Mouse (Mus musculus) adrenal gland, postnatal 25 days (tissue): ENCODE measurements at regions not wholly inside any gene's neighbourhood (a gene's known extent, or its start where the extent isn't known, plus 50 kb on each side); places are given as distances from the start of the nearest gene placed in this dataset.

Experiments
- DNase-seq: peaks from one replicate; pipeline ENCODE4 v3.0.0; 2021; ENCODE audit warnings: mixed read lengths

DNA sequence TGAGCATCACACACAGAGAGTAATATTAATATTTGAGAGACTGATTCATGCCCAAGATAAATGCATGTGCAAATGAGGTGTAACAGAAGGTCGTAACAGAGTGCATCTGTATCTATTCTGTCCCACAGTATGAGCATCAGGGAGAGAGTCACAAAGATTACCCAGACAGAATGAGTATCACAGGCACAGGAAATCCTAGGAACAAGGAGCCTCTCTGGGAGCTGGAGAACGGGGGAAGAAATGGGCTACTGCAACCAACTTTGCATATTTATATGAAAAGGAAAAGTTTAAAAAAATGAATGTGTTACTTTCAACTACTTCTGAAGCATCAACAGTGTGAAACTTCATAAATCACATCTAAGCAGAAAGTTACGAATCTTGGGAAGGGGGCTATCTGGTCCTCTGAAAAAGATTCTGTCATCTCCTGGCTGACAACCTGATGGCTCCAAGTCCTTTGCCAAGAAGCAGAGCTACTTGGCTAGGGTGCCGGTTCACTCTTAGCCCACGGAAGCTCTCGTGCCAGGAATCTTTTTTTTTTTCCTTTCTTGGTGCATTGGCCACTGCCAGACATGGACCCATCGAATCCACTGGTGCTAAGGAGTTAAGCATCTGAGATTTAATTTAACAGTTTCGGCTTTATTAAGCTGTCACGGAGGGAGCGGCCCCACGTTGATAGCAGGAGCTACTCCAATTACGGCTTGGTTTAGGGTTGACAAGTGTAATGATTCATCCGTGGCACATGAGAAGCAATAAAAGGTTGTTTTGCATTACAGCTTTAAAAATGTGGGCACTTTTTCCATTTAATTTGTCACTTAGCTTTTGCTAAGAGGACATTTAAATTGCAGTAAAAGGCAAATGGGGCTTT is 277.6 kb upstream of the Smim15 start:
- DNase-seq: no peak

DNA sequence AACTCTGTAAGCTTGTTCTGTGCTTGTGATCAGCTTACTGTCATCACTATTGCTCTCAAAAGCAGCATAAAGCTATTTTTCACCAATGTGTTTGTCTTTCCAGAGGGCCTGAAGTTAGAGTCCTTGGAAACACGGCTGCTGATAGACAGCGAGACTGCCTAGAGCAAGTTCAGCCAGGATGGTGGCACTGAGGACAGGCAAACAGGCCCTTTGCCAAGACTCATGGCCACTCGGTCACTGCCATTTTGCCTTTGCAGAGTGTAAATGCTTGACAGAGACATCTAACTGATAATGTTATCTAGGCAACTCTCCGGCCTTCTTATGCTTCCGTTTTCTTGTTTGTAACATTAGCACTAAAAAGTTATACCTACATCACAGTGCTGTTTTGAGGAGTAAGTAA is 280.3 kb upstream of the Smim15 start:
- DNase-seq: no peak

DNA sequence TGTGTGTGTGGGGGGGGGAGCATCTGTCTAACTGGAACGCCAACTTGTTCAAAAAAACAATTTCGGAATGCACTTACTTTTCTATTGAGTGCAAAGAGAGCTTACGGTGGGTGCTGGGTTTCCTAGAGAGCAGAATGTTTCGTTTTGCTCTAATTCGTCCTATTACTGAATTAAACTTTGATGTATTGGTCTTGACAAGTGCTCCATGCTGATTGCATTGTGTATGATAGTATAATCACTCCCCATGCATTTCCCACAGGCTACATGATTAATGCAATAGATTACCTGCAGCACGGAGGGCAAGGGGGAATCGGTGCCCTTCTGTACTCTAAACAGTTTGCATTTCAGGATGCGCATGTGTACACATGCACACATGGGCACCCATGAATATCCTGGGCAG is 283.7 kb upstream of the Smim15 start:
- DNase-seq: no peak

DNA sequence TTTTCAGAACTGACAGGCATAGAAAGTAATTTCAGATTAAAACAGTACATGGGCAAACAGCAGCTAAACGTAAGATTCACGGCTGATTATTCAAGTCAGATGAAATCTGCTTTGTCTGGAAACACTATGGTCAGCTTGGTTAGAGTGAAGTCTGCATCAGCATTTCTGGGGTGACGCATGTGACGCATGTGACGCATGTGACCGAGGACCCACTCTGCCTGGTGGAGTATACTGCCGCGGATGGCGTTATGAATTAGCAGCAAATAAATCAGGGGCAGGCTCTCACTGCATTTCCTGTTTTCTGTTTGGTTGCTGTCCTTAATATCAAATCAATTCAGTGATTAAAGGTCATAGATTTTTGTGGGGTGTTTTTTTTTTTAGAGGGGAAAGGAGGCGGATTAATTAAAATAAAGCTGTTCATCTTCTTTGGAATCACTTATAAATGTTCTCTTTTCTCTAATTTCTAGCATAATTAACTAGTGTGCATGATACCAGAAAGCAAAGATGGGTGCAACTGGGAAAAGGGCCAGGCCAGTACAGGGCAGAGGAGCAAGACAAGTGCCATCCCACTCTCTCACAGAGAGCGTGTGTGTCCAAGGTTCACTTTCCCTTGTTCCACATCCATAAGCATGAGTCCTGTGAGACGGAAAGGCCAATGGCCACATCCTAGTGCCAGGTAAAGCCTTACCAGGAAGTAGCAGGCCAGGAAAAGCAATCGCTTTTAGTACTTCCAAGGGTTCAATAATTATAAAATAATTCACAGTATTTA is 285.7 kb upstream of the Smim15 start:
- no peak for DNase-seq

DNA sequence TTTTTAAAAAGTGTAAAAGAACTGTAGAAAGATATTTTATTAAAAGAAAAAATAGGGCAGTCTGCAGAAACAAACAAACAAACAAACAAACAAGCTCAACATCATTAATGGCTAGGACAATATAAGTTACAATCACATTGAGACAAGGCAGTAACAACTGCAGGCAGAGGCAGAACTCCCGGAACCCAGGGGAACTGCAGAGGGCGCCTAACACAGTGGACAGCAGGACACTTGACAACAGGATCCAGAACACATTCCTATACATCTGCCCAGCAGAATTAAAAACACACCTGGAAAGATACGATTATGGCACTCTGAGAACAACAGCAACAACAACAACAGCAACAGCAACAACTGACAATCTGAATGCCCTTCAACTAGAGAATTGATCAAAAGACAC is 291.5 kb upstream of the Smim15 start:
- DNase-seq: peak; percentile 15

DNA sequence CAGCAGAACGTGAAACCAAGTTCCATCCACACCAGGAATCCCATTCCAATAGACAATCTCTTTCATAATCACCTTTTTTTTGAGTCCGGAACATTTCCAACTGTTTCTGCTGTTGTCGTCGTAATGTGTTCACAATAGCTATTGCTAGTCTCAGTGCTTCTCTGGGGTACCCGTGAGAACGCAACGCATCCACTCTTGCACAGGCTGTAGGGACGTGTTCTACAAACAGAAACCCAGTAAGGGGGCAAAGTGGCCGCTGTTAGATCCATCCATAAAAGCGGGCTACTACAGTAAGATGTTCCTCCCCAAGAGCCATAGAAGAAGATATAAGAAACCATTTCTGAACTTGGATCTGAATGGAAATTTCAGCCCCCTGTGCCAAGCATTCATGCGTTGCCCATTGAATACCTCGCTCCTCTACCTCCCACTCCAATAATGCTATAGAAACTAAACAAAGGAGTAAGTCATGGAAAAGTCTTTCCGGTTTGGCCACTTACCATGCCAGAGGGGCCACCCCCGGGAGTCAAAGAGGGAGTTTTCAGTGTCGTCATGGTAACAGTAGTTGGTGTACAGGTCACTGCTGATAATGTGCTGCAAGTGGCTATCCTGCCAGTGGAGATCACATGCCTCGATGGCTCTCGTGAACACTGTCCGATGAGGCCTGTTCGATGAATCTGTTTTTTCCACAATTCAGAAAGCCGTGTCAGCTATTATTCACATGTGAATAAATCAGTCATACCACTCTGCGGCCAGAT is 300.6 kb upstream of the Smim15 start:
- no peak for DNase-seq

DNA sequence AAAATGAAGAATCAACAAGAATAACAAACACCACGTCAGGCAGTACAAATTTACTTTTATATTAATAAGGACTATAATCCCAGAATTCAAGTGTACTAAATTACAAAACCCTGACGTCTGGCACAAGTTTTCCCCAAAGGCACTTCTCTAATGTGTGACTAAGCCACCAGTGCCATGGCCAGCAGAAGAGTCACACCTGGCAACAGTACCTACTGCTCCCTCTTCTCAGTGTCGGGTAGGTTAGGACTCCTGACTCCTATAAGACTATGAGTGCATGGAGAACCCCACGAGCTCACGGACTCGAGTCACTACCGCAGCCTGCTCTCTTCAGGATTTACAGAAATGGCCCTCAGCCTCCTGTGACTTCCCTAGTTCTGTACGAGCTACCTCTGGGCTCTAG is 307.7 kb upstream of the Smim15 start:
- peak; percentile 14 for DNase-seq

DNA sequence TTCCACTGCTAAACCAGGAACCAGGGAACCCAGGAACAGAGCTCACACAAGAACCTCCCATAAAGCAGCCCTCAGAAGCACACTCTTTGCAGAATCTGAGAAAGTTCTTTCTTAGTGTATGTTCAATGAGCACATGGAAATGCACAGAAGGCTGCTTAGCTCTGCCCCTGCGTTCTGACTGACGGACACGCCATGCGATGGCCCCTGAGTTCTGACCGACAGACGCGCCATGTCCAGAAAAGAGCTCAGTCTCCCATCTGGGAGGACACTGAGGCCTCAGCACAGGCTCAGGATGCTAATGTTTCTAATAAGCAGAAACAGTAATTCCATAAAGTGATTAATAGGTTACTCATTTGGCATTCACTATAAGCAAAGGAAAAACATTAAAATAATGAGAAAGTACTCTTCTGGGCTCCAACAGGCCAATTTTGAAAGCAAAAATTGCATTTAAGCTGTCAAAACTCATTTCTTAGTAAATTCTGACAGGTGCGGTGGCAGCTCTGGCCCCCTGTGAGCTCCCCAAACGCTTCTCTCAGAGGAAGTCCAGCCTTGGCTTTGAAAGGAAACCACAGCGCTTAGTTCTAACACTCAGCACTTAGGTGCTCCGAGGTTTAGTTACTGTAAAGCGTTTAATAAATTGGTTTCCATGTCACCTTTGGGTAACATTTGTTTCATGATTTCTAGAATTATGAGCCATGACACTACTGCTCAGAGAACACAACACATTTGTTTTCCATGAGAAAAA is 309.9 kb upstream of the Smim15 start:
- no peak for DNase-seq

DNA sequence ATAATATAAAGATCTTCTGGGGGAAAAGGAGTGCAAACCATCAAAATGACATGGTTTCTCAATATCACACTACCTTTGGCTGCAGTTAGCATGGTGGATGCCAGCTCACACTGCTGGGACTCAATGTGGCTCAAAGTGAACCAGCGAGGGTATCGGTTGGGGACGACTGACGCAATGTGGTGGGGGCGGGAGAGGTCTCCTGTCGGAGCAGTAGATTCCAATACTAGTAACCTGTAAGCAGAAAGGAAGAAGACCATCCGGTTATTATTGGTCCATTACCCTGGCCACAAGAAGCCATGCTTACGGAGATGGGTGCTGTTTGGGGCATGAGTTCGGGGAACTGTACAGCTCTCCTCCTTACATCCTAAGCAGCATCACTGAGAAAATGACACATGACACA is 313.3 kb upstream of the Smim15 start:
- DNase-seq: no peak

DNA sequence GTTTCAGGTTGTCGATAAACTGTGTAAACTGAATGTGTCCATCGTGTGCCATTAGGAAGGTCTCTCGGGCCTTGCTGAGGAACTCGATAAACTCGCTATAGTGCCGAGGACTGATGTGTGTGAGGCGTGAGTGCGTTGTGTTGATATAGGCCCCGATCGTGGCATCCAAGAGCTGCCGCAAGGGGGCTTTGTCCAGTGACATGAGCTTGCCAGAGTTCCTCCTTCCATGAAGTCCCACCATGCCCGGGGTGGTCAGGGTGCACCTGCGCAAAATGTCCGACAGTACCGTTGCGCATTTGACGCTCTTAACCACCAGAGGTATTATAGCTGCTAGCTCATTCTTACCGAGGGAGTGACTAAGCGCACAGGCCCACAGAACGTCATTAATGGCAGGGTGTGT is 317.8 kb upstream of the Smim15 start:
- no peak for DNase-seq

DNA sequence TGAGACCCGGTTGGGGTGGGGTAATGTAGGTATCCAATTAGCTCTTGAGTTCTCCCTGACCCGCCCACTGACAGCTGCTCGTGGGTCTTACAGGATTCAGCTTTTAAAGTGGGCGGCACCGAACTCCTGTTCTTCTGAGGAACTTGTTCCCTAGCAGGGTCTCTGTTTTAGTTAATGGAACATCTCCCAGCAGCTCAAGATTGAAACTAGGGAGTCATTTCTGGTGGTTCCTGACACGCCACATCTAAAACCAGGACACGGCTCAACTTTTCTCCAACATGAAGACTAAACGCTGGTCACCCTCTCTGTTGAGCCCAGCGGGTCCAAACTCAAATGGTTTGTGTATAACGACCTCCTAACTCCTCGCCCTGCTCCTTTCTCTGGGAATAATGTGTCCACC is 322.3 kb upstream of the Smim15 start:
- DNase-seq: no peak

DNA sequence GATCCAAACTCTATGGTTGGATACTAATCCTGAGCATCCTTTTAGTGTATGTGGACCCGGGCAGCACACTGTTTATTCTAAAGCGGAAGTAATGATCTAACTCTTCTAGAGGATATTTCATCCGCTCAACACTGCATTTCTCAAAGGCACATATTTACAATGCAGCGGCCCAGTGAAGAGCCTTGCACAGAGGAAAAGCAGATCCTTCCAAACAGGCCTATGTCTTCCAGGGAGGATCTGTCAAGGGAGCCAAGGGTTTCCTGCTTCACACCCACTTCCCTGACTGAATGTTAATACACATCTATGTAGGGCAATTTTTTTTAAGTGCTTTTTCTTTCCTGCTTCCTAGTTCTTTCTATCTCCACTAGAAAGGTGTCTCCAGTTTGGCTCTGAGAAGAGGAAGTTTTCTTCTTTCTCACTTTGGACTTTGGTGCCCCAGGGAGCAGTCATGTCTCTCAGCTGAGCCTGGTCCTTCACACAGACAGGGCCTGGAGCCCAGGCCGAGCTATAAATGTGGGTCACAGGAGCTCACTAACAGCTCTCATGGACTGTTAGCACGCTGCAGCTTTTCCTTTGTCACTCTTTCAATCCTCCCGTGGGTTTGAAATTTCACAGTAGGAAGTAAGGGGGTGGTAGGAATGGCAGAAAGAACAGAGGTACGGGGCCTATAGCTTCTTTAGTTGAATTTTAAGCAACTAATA is 323.2 kb upstream of the Smim15 start:
- DNase-seq: no peak

DNA sequence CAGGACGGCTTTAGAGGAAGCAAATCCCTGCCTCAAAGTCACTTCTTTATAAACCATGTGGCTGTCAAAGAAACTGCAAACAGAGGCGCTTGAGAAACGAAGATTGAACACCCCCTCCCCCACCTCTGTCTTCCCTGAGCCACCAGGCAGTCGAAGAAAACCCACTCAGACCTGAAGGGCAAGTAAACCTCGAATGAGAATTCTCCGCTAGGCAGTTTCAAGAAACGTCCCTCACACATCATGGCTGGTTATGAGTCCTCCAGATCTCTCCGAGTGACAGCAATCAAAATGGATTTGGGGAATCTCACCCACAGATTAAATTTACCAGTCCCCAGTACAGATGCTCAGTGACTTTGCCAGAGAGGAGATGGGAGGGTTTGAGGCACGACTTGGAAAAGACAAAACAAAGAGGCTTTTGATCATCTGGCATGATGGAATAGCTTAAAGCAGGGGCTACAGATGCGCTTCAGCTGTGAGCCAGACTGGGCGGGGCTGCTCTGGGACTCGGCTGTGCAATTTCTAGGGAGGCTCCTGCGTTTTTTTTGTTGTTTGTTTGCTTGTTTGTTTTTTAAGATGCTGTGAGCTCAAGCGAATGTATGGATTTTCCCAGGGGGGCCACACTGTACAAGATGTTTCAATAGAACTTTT is 325.1 kb upstream of the Smim15 start:
- no peak for DNase-seq

DNA sequence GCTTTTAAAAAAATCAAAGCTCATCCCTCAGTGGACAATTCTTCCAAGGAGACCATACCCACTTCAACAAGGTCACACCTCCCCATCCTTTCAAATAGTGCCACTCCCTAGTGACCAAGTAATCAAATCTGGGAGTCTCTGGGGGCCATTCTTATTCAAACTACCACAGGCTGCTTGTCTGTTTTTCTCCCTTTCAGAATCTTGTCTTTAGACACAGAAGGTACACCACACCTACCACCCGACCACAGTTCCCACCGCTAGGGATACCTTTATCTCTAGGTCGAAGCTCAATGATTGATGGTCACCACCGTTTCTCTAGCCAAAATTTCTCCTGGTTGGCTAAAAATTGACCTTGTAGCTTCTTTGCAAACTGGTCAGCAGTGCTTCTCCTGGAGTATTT is 328.6 kb upstream of the Smim15 start:
- no peak for DNase-seq

DNA sequence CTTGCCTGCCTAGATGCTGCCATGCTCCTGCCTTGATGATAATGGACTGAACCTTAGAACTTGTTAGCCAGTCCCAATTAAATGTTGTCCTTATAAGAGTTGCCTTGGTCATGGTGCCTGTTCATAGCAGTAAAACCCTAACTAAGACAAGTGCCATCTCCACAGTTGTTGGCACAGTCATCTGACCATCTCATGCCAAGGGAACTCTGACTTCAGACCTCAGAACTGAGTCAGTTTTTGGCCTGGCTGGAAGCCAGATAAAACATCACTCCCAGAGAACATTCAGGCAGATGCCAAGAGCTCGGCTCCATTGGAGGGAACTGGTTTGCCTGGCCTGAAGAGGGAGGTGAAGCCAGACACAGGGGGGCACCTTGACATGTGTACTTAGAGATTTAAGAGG is 330.2 kb upstream of the Smim15 start:
- peak; percentile 71 for DNase-seq

DNA sequence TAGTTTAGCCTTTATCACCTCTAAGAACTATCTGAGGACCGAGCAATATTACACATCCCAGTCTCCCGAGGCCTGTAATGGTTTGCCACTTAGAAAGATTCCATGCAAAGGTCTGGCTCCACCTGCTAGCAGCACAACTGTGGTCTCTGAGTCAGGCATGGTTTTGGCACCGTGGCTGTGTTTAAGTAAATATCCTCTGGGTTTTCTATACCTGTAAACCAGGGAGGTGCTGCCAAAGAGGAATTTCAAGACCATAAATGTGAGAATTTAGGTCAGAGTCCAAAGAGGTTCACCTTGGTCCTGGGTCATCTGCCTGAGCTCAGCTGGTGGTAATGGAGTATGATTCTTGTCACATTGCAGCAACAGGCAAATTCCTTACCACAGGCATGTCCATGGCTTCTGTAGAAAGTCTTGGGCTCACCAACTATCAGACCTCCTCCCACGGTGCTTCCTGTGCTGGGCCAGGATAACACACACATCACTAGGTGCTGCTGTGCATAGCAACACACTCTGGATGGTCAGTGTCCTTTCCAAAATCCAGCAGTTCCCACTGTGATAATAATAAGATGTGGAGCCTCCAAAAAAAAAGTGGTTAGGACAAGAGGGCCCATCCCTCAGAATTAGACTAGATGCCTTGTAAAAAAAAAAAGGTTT is 332.8 kb upstream of the Smim15 start:
- no peak for DNase-seq

DNA sequence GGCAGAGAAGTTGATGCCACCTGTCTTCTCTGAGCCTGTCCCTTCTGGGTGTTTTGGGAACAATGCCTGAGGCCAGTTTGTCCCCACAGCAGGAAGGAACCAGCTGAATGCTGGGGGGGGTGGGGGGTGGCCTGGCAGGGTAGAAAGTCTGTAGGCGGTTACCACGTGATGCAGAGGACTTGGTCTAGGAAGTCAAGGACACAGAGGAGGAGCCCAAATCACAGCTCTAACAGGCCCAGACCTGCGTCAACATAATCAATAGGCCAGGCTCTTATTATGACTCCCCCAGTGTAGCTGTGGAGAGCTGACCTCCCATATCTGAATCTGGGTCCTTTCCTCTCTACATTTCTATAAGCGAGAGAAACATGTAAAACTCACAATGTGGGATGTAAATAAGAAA is 333.9 kb upstream of the Smim15 start:
- no peak for DNase-seq

DNA sequence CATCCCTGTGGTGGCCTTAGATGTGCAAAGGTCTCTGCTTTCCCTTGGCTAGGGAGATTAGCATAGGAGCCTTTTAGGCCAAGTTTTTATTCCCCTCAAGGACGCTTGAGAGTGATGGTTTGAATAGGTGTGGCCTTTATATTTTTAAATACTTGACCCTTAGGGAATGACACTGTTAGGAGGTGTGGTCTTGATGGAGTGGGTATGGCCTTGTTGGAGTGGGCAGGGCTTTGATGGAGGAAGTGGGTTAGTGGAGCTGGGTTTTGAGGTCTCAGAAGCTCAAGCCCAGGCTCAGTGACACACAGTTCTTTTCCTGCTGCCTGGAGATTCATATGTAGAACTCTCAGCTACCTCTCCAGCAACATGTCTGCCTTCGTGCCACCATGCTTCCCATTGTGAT is 334.4 kb upstream of the Smim15 start:
- no peak for DNase-seq

DNA sequence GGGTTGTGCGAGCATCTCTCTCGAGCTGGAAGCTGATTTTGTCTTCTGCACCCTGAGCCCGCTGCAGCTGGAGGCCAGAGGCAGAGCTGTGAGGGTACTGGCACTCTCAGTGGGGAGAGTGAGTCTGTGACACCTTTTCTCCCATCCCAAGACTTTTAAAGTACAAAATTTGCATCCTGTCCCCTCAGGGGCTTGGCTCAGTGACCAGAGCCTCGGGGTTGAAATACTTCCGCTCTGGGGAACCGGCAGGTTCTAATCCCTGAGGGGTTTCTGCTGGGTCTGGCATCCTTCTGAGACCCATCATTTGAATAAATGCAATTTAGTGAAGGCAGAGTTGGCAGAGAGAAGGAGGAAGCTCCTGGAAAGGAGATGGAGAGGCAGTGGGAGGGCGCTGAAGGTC is 340.5 kb upstream of the Smim15 start:
- DNase-seq: no peak

DNA sequence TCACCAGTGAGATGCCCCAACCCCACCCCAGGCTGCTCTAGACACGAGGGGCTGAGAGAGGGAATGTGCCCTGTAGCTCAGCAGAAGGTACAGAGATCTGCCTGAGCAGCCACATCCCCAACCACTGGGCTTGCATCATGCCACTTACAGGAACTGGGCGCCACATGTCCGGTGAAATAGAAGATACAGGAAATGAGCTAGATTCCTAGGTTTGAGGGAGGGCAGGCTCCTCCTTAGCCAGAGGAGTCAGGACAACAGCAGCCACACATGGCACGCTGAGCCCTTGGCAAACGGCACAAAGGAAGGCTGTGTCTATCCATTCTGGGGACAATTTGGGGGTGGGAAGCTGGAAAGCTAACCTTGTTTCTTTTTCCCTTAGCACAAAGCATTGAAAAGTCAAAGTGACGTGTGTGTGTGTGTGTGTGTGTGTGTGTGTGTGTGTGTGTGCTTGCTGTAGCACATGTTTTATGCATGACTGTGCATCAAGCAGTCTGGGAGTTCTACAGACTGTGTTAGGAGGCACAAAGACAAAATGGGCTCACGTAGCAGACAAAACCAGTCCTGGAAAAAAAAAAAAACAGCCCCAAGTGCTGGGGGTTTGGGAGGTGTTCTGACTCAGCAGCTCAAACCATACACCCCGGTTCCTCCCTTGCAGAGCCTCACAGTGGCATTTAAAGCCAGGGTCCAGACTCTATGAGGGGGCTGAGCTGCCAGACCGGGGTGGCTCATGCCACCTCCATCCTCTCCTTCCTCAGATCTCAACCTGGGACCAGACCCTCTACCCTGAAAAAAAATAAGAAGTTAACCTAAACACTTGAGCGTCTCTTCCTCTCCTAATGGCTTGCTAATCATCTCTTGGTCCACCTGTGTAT is 343.7 kb upstream of the Smim15 start:
- no peak for DNase-seq
